Mouse (Mus musculus): ENCODE measurements around the gene Prdx1. TPM values are rescaled to one million over a fixed set of nuclear protein-coding genes. Genes with fewer than 3 reads are reported as not detected.

The Prdx1 gene
- polyA plus RNA-seq, 1 experiment from 2014 or later = 1,160 TPM

DNA sequence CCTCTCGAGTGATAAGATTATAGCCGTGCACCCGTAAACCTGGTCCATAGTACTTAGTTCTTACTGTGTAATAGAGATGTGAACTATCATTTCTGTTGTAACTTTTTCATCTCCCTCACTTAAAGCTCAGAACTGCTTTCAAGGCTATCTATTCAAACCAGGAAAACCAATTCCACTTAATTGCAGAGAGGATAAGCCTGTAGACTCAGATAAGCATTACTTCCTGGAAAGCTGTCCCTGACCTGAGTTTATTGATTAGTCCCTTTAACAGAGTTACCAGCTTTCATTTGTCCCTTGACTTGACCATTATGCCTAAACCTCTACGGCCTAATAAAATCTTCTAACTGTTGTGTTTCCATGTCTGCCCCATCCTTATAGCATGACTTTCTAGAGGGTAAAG is 1.4 kb upstream of the Prdx1 start:
- peaks cover 30% of the 10 kb centered on the region for H3K4me1 ChIP-seq (replicated peaks; ENCODE audit: control insufficient read depth, insufficient read depth, low read length)
- peak; percentile 16; the same call in 1 of the 2 replicates for ATAC-seq (replicated peaks; ENCODE audit: low FRiP score)

DNA sequence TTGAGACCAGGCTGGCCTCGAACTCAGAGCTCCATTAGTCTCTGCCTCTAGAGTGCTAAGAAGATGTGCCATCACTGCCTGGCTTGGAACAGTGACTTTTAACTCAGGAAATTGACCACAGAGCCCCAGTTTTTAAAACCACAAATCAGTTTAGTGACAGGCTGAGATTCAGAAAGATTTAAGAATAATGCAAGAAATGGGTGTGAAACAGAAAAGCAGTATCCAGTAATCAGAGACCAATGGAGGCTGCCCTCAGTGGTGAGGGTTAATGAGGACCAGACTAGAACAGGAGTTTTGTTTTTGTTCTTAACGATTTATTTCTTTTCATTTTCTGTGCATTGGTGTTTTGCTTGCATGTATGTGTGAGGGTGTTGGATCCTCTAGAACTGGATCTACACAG is 679 bp upstream of the Prdx1 start:
- H3K9ac ChIP-seq (ENCODE audit: low read depth, low read length) = peak overlapping the region; percentile 78
- H3K4me2 ChIP-seq = peak overlapping the region; percentile 87
- no peaks in the 10 kb centered on the region for H3K27me3 ChIP-seq (replicated peaks; ENCODE audit: control insufficient read depth, insufficient read depth, low read length)
- DNase-seq (ENCODE audit: low spot score) = no peak
- H3K36me3 ChIP-seq (ENCODE audit: control insufficient read depth, insufficient read depth, low read length) = peaks cover 9% of the 10 kb centered on the region; the same call in 1 of the 2 replicates
- WGBS = 64% methylated on average over 2 of the region's 2 CpGs
- no peaks in the 10 kb centered on the region for H3K9me3 ChIP-seq (ENCODE audit: control insufficient read depth, low read length)
- H3K4me1 ChIP-seq (replicated peaks; ENCODE audit: control insufficient read depth, insufficient read depth, low read length) = peaks cover 30% of the 10 kb centered on the region
- peak overlapping the region; percentile 72 for H3K4me3 ChIP-seq (ENCODE audit: low read depth, low read length)
- ATAC-seq (replicated peaks; ENCODE audit: low FRiP score) = no peak
- peak overlapping the region; percentile 89 for H3K27ac ChIP-seq (ENCODE audit: low read depth, low read length)

More for the DNA sequence above, 1.4 kb upstream of the Prdx1 start:
- Histone ChIP-seq H3K4me2 (peak overlapping the region; percentile 44), H3K4me3 (ENCODE audit: low read depth, low read length) (0 out of 2 replicates have a peak overlapping the region, but pooled peaks have one; percentile 5), H3K9me3 (ENCODE audit: control insufficient read depth, low read length) (no peaks in the 10 kb centered on the region), H3K27ac (ENCODE audit: low read depth, low read length) (no peak overlapping the region), H3K9ac (ENCODE audit: low read depth, low read length) (no peak overlapping the region), H3K27me3 (replicated peaks; ENCODE audit: control insufficient read depth, insufficient read depth, low read length) (no peaks in the 10 kb centered on the region), H3K36me3 (ENCODE audit: control insufficient read depth, insufficient read depth, low read length) (peaks cover 4% of the 10 kb centered on the region; the same call in 1 of the 2 replicates)
- no peak for DNase-seq (ENCODE audit: low spot score)
- 37% methylated on average over 4 of the region's 4 CpGs for WGBS

DNA sequence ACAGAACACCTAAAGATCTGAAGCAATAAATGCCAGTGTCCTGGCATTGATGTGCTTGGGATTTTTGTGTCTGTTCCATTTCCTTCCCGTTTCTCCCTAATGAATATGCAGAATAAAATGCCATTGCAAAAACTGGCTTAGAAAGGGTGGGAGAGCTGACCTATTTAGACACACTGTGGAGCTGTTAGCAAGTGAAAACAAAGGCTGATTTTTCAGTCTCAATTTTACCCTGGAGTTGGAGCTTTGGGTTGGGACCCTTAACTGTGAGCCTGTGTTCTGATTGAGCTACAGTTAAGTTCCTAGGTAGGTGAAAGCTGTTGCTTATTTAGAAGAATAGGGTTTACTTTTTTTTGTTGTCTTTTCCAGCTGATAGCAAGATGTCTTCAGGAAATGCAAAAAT is 1.7 kb downstream of the Prdx1 start:
- peak overlapping the region; percentile 78 for H3K9ac ChIP-seq (ENCODE audit: low read depth, low read length)
- peak overlapping the region; percentile 87 for H3K4me2 ChIP-seq
- ATAC-seq (replicated peaks; ENCODE audit: low FRiP score) = no peak
- H3K9me3 ChIP-seq (ENCODE audit: control insufficient read depth, low read length) = no peaks in the 10 kb centered on the region
- H3K4me3 ChIP-seq (ENCODE audit: low read depth, low read length) = peak overlapping the region; percentile 72
- H3K36me3 ChIP-seq (ENCODE audit: control insufficient read depth, insufficient read depth, low read length) = peaks cover 25% of the 10 kb centered on the region
- DNase-seq (ENCODE audit: low spot score) = no peak
- H3K27me3 ChIP-seq (replicated peaks; ENCODE audit: control insufficient read depth, insufficient read depth, low read length) = no peaks in the 10 kb centered on the region
- H3K4me1 ChIP-seq (replicated peaks; ENCODE audit: control insufficient read depth, insufficient read depth, low read length) = peaks cover 30% of the 10 kb centered on the region
- no peak overlapping the region for H3K27ac ChIP-seq (ENCODE audit: low read depth, low read length)
- 43% methylated on average over 1 of the region's 1 CpGs for WGBS

DNA sequence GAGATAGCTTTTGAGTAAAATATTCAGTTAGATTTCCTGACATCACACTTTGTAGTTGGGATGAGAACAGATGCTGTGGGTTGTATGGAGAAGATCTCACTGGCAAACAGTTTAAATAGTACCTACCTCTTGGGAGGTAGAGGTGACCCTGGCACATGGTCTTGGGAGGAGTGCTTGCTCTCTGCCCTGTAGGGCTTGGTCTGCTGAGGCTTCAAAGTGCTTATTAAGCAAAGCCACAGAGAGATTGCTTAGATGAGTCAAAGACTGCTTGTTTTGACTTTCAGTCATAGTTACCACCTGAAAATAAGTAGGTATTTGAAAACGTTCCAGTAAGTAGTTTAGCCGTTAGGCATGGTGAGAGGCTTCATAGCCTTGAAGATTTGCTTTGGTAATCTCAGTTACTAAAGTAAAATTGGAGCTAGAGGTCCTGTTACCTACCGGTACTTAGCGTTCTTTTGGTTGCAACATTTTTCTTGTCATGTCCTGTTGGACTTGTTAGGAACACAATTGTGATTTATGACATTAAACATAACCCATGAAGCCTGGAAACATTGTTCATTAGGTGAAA is 4.0 kb downstream of the Prdx1 start:
- Histone ChIP-seq H3K27me3 (replicated peaks; ENCODE audit: control insufficient read depth, insufficient read depth, low read length) (no peaks in the 10 kb centered on the region), H3K4me1 (replicated peaks; ENCODE audit: control insufficient read depth, insufficient read depth, low read length) (peaks cover 18% of the 10 kb centered on the region), H3K27ac (ENCODE audit: low read depth, low read length) (no peak overlapping the region), H3K36me3 (ENCODE audit: control insufficient read depth, insufficient read depth, low read length) (peaks cover 31% of the 10 kb centered on the region), H3K4me2 (no peak overlapping the region), H3K9me3 (ENCODE audit: control insufficient read depth, low read length) (no peaks in the 10 kb centered on the region), H3K9ac (ENCODE audit: low read depth, low read length) (no peak overlapping the region), H3K4me3 (ENCODE audit: low read depth, low read length) (no peak overlapping the region)
- DNase-seq (ENCODE audit: low spot score) = no peak
- WGBS = 87% methylated on average over 4 of the region's 4 CpGs
- ATAC-seq (replicated peaks; ENCODE audit: low FRiP score) = no peak

DNA sequence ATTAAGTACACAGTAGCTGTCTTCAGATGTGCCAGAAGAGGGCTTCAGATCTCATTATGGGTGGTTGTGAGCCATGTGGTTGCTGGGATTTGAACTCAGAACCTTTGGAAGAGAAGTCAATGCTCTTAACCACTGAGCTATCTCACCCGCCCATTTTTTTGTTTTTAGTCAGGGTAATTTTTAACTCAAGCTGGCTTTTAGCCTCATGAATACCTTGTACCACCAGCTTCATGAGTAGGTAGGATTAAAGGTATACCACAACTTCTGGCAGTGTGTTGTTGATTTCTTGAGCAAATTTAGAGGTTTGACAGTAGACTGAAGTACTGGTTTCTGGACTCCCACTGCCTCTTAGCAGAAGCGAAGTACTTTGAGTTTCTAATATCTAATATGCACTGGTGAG is 6.8 kb downstream of the Prdx1 start:
- no peaks in the 10 kb centered on the region for H3K27me3 ChIP-seq (replicated peaks; ENCODE audit: control insufficient read depth, insufficient read depth, low read length)
- H3K36me3 ChIP-seq (ENCODE audit: control insufficient read depth, insufficient read depth, low read length) = peaks cover 45% of the 10 kb centered on the region
- H3K4me1 ChIP-seq (replicated peaks; ENCODE audit: control insufficient read depth, insufficient read depth, low read length) = peaks cover 2% of the 10 kb centered on the region
- H3K4me2 ChIP-seq = no peak overlapping the region
- H3K27ac ChIP-seq (ENCODE audit: low read depth, low read length) = no peak overlapping the region
- WGBS = 79% methylated on average over 2 of the region's 2 CpGs
- DNase-seq (ENCODE audit: low spot score) = no peak
- ATAC-seq (replicated peaks; ENCODE audit: low FRiP score) = no peak
- H3K9ac ChIP-seq (ENCODE audit: low read depth, low read length) = no peak overlapping the region
- no peak overlapping the region for H3K4me3 ChIP-seq (ENCODE audit: low read depth, low read length)
- no peaks in the 10 kb centered on the region for H3K9me3 ChIP-seq (ENCODE audit: control insufficient read depth, low read length)

DNA sequence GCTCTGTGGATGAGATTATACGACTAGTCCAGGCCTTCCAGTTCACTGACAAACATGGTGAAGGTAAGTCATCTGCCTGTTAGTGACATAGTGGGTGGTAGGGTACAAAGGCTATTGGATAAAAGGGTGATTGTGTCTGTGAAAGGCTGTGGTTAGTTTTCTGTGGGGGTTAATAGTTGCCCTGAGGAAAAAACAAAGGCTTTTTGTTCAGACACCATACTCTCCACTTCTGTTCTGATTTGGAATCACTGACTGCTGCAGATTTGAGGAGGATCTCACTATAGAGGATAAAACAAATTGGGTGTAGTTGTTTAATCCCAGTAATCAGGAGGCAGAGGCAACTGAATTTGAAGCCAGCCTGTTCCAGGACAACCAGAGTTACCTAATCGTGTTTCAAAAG is 8.4 kb downstream of the Prdx1 start:
- H3K36me3 ChIP-seq (ENCODE audit: control insufficient read depth, insufficient read depth, low read length) = peaks cover 47% of the 10 kb centered on the region

DNA sequence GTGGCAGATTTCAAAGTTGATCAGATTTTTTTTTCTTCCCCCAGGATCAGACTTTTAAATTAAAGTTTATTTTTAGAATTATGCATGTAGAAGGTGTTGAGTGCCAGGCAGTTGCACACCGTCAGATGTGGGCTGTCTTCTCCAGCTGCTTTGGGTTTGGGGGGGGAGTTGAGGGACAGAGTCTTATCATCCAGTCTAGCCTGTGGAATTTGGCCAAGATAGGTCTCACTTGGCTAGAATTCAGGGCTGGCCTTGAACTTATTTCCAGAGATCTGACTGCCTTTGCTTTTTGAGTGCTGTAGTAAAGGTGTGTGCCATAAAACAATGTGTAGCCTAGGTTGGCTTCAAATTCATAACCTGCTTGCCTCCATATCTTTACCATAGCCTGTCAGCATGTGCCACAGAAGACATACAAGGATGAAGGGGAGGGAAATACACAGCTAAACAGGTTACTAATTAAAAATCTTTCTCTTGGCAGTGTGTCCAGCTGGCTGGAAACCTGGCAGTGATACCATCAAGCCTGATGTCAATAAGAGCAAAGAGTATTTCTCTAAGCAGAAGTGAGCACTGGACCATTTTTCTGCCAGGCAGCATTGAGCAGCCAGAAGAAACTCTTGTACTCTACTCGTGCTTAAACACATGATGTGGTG is 13.5 kb downstream of the Prdx1 start:
- H3K36me3 ChIP-seq (ENCODE audit: control insufficient read depth, insufficient read depth, low read length) = peaks cover 30% of the 10 kb centered on the region
- 60% methylated on average over 2 of the region's 2 CpGs for WGBS
- H3K27ac ChIP-seq (ENCODE audit: low read depth, low read length) = no peak overlapping the region

More for the DNA sequence above, 8.4 kb downstream of the Prdx1 start:
- Histone ChIP-seq H3K9ac (ENCODE audit: low read depth, low read length) (no peak overlapping the region), H3K4me2 (no peak overlapping the region), H3K4me1 (replicated peaks; ENCODE audit: control insufficient read depth, insufficient read depth, low read length) (no peaks in the 10 kb centered on the region), H3K27ac (ENCODE audit: low read depth, low read length) (no peak overlapping the region), H3K9me3 (ENCODE audit: control insufficient read depth, low read length) (no peaks in the 10 kb centered on the region), H3K27me3 (replicated peaks; ENCODE audit: control insufficient read depth, insufficient read depth, low read length) (no peaks in the 10 kb centered on the region), H3K4me3 (ENCODE audit: low read depth, low read length) (no peak overlapping the region)
- ATAC-seq (replicated peaks; ENCODE audit: low FRiP score) = no peak
- WGBS = 89% methylated on average over 2 of the region's 2 CpGs
- DNase-seq (ENCODE audit: low spot score) = no peak

DNA sequence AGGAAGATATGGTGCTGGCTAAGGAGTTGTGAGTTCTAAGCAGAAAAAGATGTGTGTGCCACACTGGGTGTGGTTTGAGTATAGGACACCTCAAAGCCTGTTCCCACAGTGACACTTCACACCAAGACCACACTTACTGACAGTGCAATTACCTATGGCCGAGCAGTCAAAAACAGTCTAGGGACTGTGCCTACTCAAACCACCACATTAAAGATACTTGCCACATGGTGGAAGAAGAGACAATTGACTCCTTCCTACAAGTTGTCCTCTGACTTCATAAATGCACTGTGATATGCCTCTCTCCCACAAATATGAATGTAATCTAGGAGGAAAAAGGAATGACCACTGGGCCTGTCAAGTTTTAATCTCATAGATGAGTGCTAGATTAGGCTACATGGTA is 15.6 kb downstream of the Prdx1 start:
- ATAC-seq (replicated peaks; ENCODE audit: low FRiP score) = no peak
- Histone ChIP-seq H3K9ac (ENCODE audit: low read depth, low read length) (no peak overlapping the region), H3K9me3 (ENCODE audit: control insufficient read depth, low read length) (no peaks in the 10 kb centered on the region), H3K27ac (ENCODE audit: low read depth, low read length) (no peak overlapping the region), H3K4me1 (replicated peaks; ENCODE audit: control insufficient read depth, insufficient read depth, low read length) (no peaks in the 10 kb centered on the region), H3K36me3 (ENCODE audit: control insufficient read depth, insufficient read depth, low read length) (peaks cover 19% of the 10 kb centered on the region; the same call in 1 of the 2 replicates), H3K27me3 (replicated peaks; ENCODE audit: control insufficient read depth, insufficient read depth, low read length) (no peaks in the 10 kb centered on the region), H3K4me2 (no peak overlapping the region), H3K4me3 (ENCODE audit: low read depth, low read length) (no peak overlapping the region)
- WGBS = 81% methylated on average over 1 of the region's 1 CpGs
- DNase-seq (ENCODE audit: low spot score) = no peak

More for the DNA sequence above, 13.5 kb downstream of the Prdx1 start:
- no peak for DNase-seq (ENCODE audit: low spot score)
- no peaks in the 10 kb centered on the region for H3K27me3 ChIP-seq (replicated peaks; ENCODE audit: control insufficient read depth, insufficient read depth, low read length)
- H3K9ac ChIP-seq (ENCODE audit: low read depth, low read length) = no peak overlapping the region
- no peak overlapping the region for H3K4me2 ChIP-seq
- no peaks in the 10 kb centered on the region for H3K9me3 ChIP-seq (ENCODE audit: control insufficient read depth, low read length)
- H3K4me1 ChIP-seq (replicated peaks; ENCODE audit: control insufficient read depth, insufficient read depth, low read length) = no peaks in the 10 kb centered on the region
- ATAC-seq (replicated peaks; ENCODE audit: low FRiP score) = no peak
- H3K4me3 ChIP-seq (ENCODE audit: low read depth, low read length) = no peak overlapping the region

DNA sequence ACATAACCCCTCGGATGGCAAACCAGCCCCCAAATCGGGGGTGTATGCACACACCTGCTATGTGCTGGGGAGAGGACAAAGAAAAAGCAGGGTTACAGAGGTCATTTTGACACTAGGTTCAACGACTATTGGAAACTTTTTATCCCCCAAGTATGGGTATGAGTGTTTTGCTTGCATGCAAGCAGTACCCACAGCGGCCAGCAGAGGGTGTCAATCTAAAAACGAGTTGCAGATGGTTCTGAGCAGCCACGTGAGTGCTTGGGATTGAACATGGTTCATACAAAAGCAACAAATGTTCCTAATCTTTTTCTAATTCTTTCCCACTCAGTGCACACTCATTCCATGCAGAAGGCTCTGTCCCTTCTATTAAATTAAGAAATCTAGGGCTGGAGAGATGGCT is 18.5 kb downstream of the Prdx1 start:
- no peaks in the 10 kb centered on the region for H3K9me3 ChIP-seq (ENCODE audit: control insufficient read depth, low read length)
- ATAC-seq (replicated peaks; ENCODE audit: low FRiP score) (no peak), DNase-seq (ENCODE audit: low spot score) (peak; percentile 76)
- H3K4me3 ChIP-seq (ENCODE audit: low read depth, low read length) = no peak overlapping the region
- H3K36me3 ChIP-seq (ENCODE audit: control insufficient read depth, insufficient read depth, low read length) = peaks cover 12% of the 10 kb centered on the region; the same call in 1 of the 2 replicates
- H3K4me2 ChIP-seq = no peak overlapping the region
- WGBS = 36% methylated on average over 6 of the region's 6 CpGs
- peaks cover 5% of the 10 kb centered on the region; the same call in 1 of the 2 replicates for H3K4me1 ChIP-seq (replicated peaks; ENCODE audit: control insufficient read depth, insufficient read depth, low read length)
- H3K27me3 ChIP-seq (replicated peaks; ENCODE audit: control insufficient read depth, insufficient read depth, low read length) = no peaks in the 10 kb centered on the region
- H3K27ac ChIP-seq (ENCODE audit: low read depth, low read length) = no peak overlapping the region
- H3K9ac ChIP-seq (ENCODE audit: low read depth, low read length) = no peak overlapping the region
